ENCODE assay signal across 11 mouse cellular contexts in genomic region chr17:74267415-74268180, GRCm38 (mm10). TPM values are rescaled to one million over a fixed set of nuclear protein-coding genes. Genes with fewer than 3 reads are reported as not detected.
A peak's percentile ranks its signal among the peaks of the same experiment; 100 is the strongest.
DNase-seq lines count a peak whose midpoint lies in the region; ATAC-seq and TF ChIP-seq lines count a peak whose summit lies in the region.
"Had no signal": no experiment of that assay in that cellular context is flagged by ENCODE, and none has a peak within 500 bp of the region (broad histone marks: within the 10 kb centered on the region; RNA-seq: fewer than 3 reads in every experiment).

No protein-coding gene starts in this region.

- ATAC-seq in heart, embryonic 11.5 days (replicated peaks; ENCODE audit: insufficient number of reproducible peaks, low FRiP score, low TSS enrichment), result peak; percentile 46; the same call in 1 of the 2 replicates
- ATAC-seq in liver, embryonic 15.5 days (ENCODE audit: insufficient read depth), result peak; percentile 94
- ATAC-seq in forebrain, embryonic 12.5 days (ENCODE audit: low FRiP score), result no peak
- ATAC-seq in activated CD4-positive, CD25-positive, alpha-beta regulatory T cell, adult 4 months, result no peak

- no peak for TF ChIP-seq POLR2A in bone marrow, adult 2 months (IDR thresholded peaks at IDR 0.05; ENCODE audit: borderline replicate concordance, control insufficient read depth, low read depth, low read length)

- TF ChIP-seq CTCF in bone marrow, adult 2 months (IDR thresholded peaks at IDR 0.05; ENCODE audit: control insufficient read depth, insufficient read depth, low read length), result no peak

- WGBS in heart, embryonic 11.5 days (ENCODE audit: insufficient replicate concordance), result 80% methylated on average over 11 of the region's 11 CpGs
- 70% methylated on average over 11 of the region's 11 CpGs for WGBS in bone marrow, adult 2 months
- WGBS in liver, embryonic 15.5 days (ENCODE audit: insufficient replicate concordance), result 45% methylated on average over 11 of the region's 11 CpGs
- WGBS in forebrain, embryonic 12.5 days, result 94% methylated on average over 11 of the region's 11 CpGs

- no peaks in the 10 kb centered on the region for H3K36me3 ChIP-seq in heart, embryonic 11.5 days (ENCODE audit: control insufficient read depth, insufficient read depth, low read length)
- H3K36me3 ChIP-seq in liver, embryonic 15.5 days (replicated peaks), result peaks cover 21% of the 10 kb centered on the region
- no peaks in the 10 kb centered on the region for H3K36me3 ChIP-seq in forebrain, embryonic 12.5 days (replicated peaks)
- H3K36me3 ChIP-seq: embryonic facial prominence, embryonic 13.5 days; neural tube, embryonic 15.5 days had no signal

- H3K27me3 ChIP-seq in heart, embryonic 11.5 days (ENCODE audit: control insufficient read depth, insufficient read depth, low read length), result no peaks in the 10 kb centered on the region
- no peaks in the 10 kb centered on the region for H3K27me3 ChIP-seq in liver, embryonic 15.5 days
- H3K27me3 ChIP-seq in forebrain, embryonic 12.5 days, result no peaks in the 10 kb centered on the region
- H3K27me3 ChIP-seq: embryonic facial prominence, embryonic 13.5 days; neural tube, embryonic 15.5 days had no signal

- no peak overlapping the region for H3K4me2 ChIP-seq in heart, embryonic 11.5 days
- H3K4me2 ChIP-seq in liver, embryonic 15.5 days, result peak overlapping the region; percentile 27
- H3K4me2 ChIP-seq in forebrain, embryonic 12.5 days, result no peak overlapping the region
- H3K4me2 ChIP-seq: embryonic facial prominence, embryonic 13.5 days; neural tube, embryonic 15.5 days had no signal

- DNase-seq in heart, adult 18-20 months, result no peak
- peak; percentile 16 for DNase-seq in CD4-positive helper T cell, adult 2 months (ENCODE audit: low read depth, low spot score)
- no peak for DNase-seq in left cerebral cortex, adult 18-20 months (ENCODE audit: low spot score in 2 of 2)
- DNase-seq: kidney, adult 2 months had no signal

- H3K4me3 ChIP-seq in heart, embryonic 11.5 days (ENCODE audit: low read depth, low read length), result no peak overlapping the region
- H3K4me3 ChIP-seq in bone marrow, adult 2 months (replicated peaks; ENCODE audit: control insufficient read depth, low read depth, low read length), result no peak overlapping the region
- H3K4me3 ChIP-seq in liver, embryonic 15.5 days (replicated peaks), result no peak overlapping the region
- no peak overlapping the region for H3K4me3 ChIP-seq in forebrain, embryonic 12.5 days (replicated peaks)
- H3K4me3 ChIP-seq: embryonic facial prominence, embryonic 13.5 days; neural tube, embryonic 15.5 days had no signal

- H3K4me1 ChIP-seq in heart, embryonic 11.5 days (ENCODE audit: control insufficient read depth, insufficient read depth, low read length), result peaks cover 18% of the 10 kb centered on the region
- H3K4me1 ChIP-seq in bone marrow, adult 2 months (ENCODE audit: control insufficient read depth, insufficient read depth, low read length), result peaks cover 1% of the 10 kb centered on the region
- H3K4me1 ChIP-seq in liver, embryonic 15.5 days (replicated peaks), result peaks cover 89% of the 10 kb centered on the region
- H3K4me1 ChIP-seq in forebrain, embryonic 12.5 days, result peaks cover 20% of the 10 kb centered on the region

- peak overlapping the region; percentile 35; the same call in 1 of the 2 replicates for H3K27ac ChIP-seq in heart, embryonic 11.5 days (ENCODE audit: low read depth, low read length)
- peak overlapping the region; percentile 74 for H3K27ac ChIP-seq in bone marrow, adult 2 months (ENCODE audit: control insufficient read depth, insufficient read depth, low read depth, low read length, poor library complexity)
- H3K27ac ChIP-seq in liver, embryonic 15.5 days (replicated peaks), result peak overlapping the region; percentile 82
- H3K27ac ChIP-seq in forebrain, embryonic 12.5 days, result no peak overlapping the region
- H3K27ac ChIP-seq: embryonic facial prominence, embryonic 13.5 days; neural tube, embryonic 15.5 days had no signal

- no peak overlapping the region for H3K9ac ChIP-seq in heart, embryonic 11.5 days (ENCODE audit: low read depth, low read length)
- no peak overlapping the region for H3K9ac ChIP-seq in liver, embryonic 15.5 days
- H3K9ac ChIP-seq in forebrain, embryonic 12.5 days, result no peak overlapping the region
- H3K9ac ChIP-seq: embryonic facial prominence, embryonic 13.5 days; neural tube, embryonic 15.5 days had no signal

- no peaks in the 10 kb centered on the region for H3K9me3 ChIP-seq in heart, embryonic 11.5 days (replicated peaks; ENCODE audit: control insufficient read depth, low read length)
- H3K9me3 ChIP-seq in liver, embryonic 15.5 days (replicated peaks), result peaks cover 5% of the 10 kb centered on the region; the same call in 1 of the 2 replicates
- H3K9me3 ChIP-seq in forebrain, embryonic 12.5 days, result no peaks in the 10 kb centered on the region
- H3K9me3 ChIP-seq: embryonic facial prominence, embryonic 13.5 days; neural tube, embryonic 15.5 days had no signal

RNA-seq across cellular contexts. Expression of gene Memo1, which starts 27.7 kb away (rescaled TPM):
- polyA plus RNA-seq in heart, embryonic 11.5 days (2014; fragmentation: Nextera tagmentation; extraction: Ambion mirVana), result 79.6 and 85.3 TPM in 2 replicates
- total RNA-seq in heart, adult 18-20 months (2021), result 10 to 100 TPM; 57.4 to 63.2 TPM
- 65.0 and 101 TPM in 2 replicates for polyA plus RNA-seq in bone marrow, adult 2 months (2011; ENCODE audit: insufficient read depth, insufficient read length, low replicate concordance, missing spikeins)
- polyA plus RNA-seq in liver, embryonic 15.5 days (2015; fragmentation: Nextera tagmentation; extraction: Ambion mirVana), result 88.8 and 96.4 TPM in 2 replicates
- 71.1 and 77.4 TPM in 2 replicates for polyA plus RNA-seq in forebrain, embryonic 12.5 days (2016; fragmentation: Nextera tagmentation; extraction: Ambion mirVana)
- 10 to 100 TPM; 53.5 to 61.0 TPM for polyA plus RNA-seq in activated CD4-positive, CD25-positive, alpha-beta regulatory T cell, adult 4 months (2017; shearing (Covaris generic))
- 10 to 100 TPM; 40.7 to 41.0 TPM for total RNA-seq in left cerebral cortex, adult 18-20 months (2021)

RNA-seq across cellular contexts. Expression of gene Dpy30, which starts 56.1 kb away (rescaled TPM):
- polyA plus RNA-seq in heart, embryonic 11.5 days (2014; fragmentation: Nextera tagmentation; extraction: Ambion mirVana), result 200 and 209 TPM in 2 replicates
- total RNA-seq in heart, adult 18-20 months (2021), result 10 to 100 TPM; 36.5 to 48.4 TPM
- polyA plus RNA-seq in bone marrow, adult 2 months (2011; ENCODE audit: insufficient read depth, insufficient read length, low replicate concordance, missing spikeins), result 78.1 and 83.6 TPM in 2 replicates
- polyA plus RNA-seq in liver, embryonic 15.5 days (2015; fragmentation: Nextera tagmentation; extraction: Ambion mirVana), result 98.0 and 119 TPM in 2 replicates
- 252 and 269 TPM in 2 replicates for polyA plus RNA-seq in forebrain, embryonic 12.5 days (2016; fragmentation: Nextera tagmentation; extraction: Ambion mirVana)
- polyA plus RNA-seq in activated CD4-positive, CD25-positive, alpha-beta regulatory T cell, adult 4 months (2017; shearing (Covaris generic)), result 100 to 1,000 TPM; 144 to 156 TPM
- 10 to 100 TPM; 51.2 to 51.7 TPM for total RNA-seq in left cerebral cortex, adult 18-20 months (2021)

Comparison
In these comparisons a context has a peak if more than half of its experiments do, and no peak if none do; other contexts are left out.
1. ATAC-seq: peak in heart, embryonic 11.5 days (single experiment) and liver, embryonic 15.5 days (single experiment); none in forebrain, embryonic 12.5 days (single experiment) and activated CD4-positive, CD25-positive, alpha-beta regulatory T cell, adult 4 months (single experiment).